ENCODE assay signal across 16 mouse cellular contexts in genomic region chr17:34179019-34179418, GRCm38 (mm10). TPM values are rescaled to one million over a fixed set of nuclear protein-coding genes. Genes with fewer than 3 reads are reported as not detected.
"Had no signal": no experiment of that assay in that cellular context is flagged by ENCODE, and none has a peak within 500 bp of the region (broad histone marks: within the 10 kb centered on the region; RNA-seq: fewer than 3 reads in every experiment).

No protein-coding gene starts in this region.

- H3K9ac ChIP-seq: neural tube, embryonic 13.5 days; neural tube, embryonic 15.5 days; stomach, embryonic 15.5 days had no signal

- DNase-seq: retina, postnatal 1 day; right cerebral cortex, adult 18-20 months; right cerebral cortex, postnatal 14 days; right cerebral cortex, postnatal 25 days; right cerebral cortex, postnatal 4 days; spleen, adult 18-20 months; thymus, adult 18-20 months; thymus, adult 2 months; thymus, postnatal 14 days; thymus, postnatal 25 days; thymus, postnatal 36 days; thymus, postnatal 4 days had no signal

- H3K4me2 ChIP-seq: neural tube, embryonic 13.5 days; neural tube, embryonic 15.5 days; stomach, embryonic 15.5 days had no signal

- H3K36me3 ChIP-seq: neural tube, embryonic 13.5 days; neural tube, embryonic 15.5 days; stomach, embryonic 15.5 days had no signal

- H3K27me3 ChIP-seq: stomach, embryonic 15.5 days had no signal

- H3K9me3 ChIP-seq: neural tube, embryonic 15.5 days; stomach, embryonic 15.5 days had no signal

- H3K4me3 ChIP-seq: neural tube, embryonic 13.5 days; neural tube, embryonic 15.5 days; stomach, embryonic 15.5 days had no signal

- H3K4me1 ChIP-seq: neural tube, embryonic 13.5 days; neural tube, embryonic 15.5 days; stomach, embryonic 15.5 days had no signal

- H3K27ac ChIP-seq: neural tube, embryonic 13.5 days; neural tube, embryonic 15.5 days; stomach, embryonic 15.5 days; stomach, postnatal 0 days had no signal

RNA-seq across cellular contexts. Expression of gene H2-DMb1, which starts 26.1 kb away (rescaled TPM):
- polyA plus RNA-seq: neural tube, embryonic 13.5 days had no signal
